Mouse (Mus musculus): Measurements from ENCODE around the gene Tapbp.

- no peak for TF ChIP-seq CTCF (conservative IDR thresholded peaks at IDR 0.05; ENCODE audit: insufficient read depth, insufficient read length, low read depth, low read length)
- TF ChIP-seq POLR2A (IDR thresholded peaks at IDR 0.05; ENCODE audit: low read depth, low read length) = peak; percentile 81
Measured at GRCm38 (mm10) chr17:33955555-33956214, 40.0 kb downstream of the Tapbp start, which contains the start of the genes Vps52 and Rps18.

Measured in kidney, adult 2 months (tissue).